Mouse (Mus musculus) frontal cortex, adult (tissue): ENCODE data around the gene Taf13.
"Not testable (repeated sequence)": the region's sequence is repeated elsewhere in the genome, so short reads cannot be mapped to it uniquely, and the experiment has no call there.

ENCODE experiments used
- ATAC-seq: cut with Nextera tagmentation; 2 replicates; pipeline ENCODE4 v1.9.2; 2017; ENCODE audit warnings: mild to moderate bottlenecking, moderate library complexity, mixed read lengths; ENCODE audit not compliant: low TSS enrichment

The Taf13 gene

GRCm38 (mm10) chr3:108571443-108572294 lies at the start of gene Taf13:
Gene Taf13, plus strand, starts transcription at chr3:108571698.
- ATAC-seq, result peak; percentile 94

- no peak for ATAC-seq
These were observed 48.1 kb upstream of the Taf13 start for GRCm38 (mm10) chr3:108523415-108523814.

- ATAC-seq, result no peak
These were observed 43.0 kb upstream of the Taf13 start for GRCm38 (mm10) chr3:108528489-108528888.

GRCm38 (mm10) chr3:108533114-108533885 lies 38.2 kb upstream of the Taf13 start:
- ATAC-seq, result no peak

- ATAC-seq, result no peak
These were observed 37.5 kb upstream of the Taf13 start, which contains the start of gene 1700013F07Rik for GRCm38 (mm10) chr3:108533951-108534350. Gene 1700013F07Rik, plus strand, starts transcription at chr3:108534150.

GRCm38 (mm10) chr3:108535896-108536516 lies 35.5 kb upstream of the Taf13 start:
- peak; percentile 22 for ATAC-seq

GRCm38 (mm10) chr3:108536517-108537260 lies 34.8 kb upstream of the Taf13 start, which contains the start of gene 5330417C22Rik:
Gene 5330417C22Rik, minus strand, starts transcription at chr3:108536536.
- peak; percentile 92 for ATAC-seq

GRCm38 (mm10) chr3:108537303-108537702 lies 34.2 kb upstream of the Taf13 start:
- peak; percentile 70 for ATAC-seq

GRCm38 (mm10) chr3:108542299-108542698 lies 29.2 kb upstream of the Taf13 start:
- no peak for ATAC-seq

- ATAC-seq, result peak; percentile 46
These were observed 17.4 kb upstream of the Taf13 start for GRCm38 (mm10) chr3:108554111-108554561.

- ATAC-seq, result peak; percentile 97
These were observed 16.7 kb upstream of the Taf13 start for GRCm38 (mm10) chr3:108554587-108555312.

GRCm38 (mm10) chr3:108557888-108558287 lies 13.6 kb upstream of the Taf13 start:
- ATAC-seq, result no peak

GRCm38 (mm10) chr3:108562133-108562730 lies 9.3 kb upstream of the Taf13 start, which contains the start of gene Tmem167b:
Gene Tmem167b, minus strand, starts transcription at chr3:108562466.
- ATAC-seq, result peak; percentile 94

GRCm38 (mm10) chr3:108562777-108563271 lies 8.7 kb upstream of the Taf13 start:
- peak; percentile 45 for ATAC-seq

- ATAC-seq, result peak; percentile 54
These were observed 8.2 kb upstream of the Taf13 start for GRCm38 (mm10) chr3:108563309-108563708.

- 0 out of 2 replicates have a peak, but pooled peaks have one; percentile 13 for ATAC-seq
These were observed 3.3 kb upstream of the Taf13 start for GRCm38 (mm10) chr3:108567990-108568877.

GRCm38 (mm10) chr3:108569636-108570035 lies 1.9 kb upstream of the Taf13 start:
- not testable (repeated sequence) for ATAC-seq

- ATAC-seq, result no peak
These were observed 685 bp upstream of the Taf13 start for GRCm38 (mm10) chr3:108570813-108571212.
